Comparison of ENCODE assay signal across 9 mouse cellular contexts in genomic region chr5:36293109-36293900, GRCm38 (mm10).
DNase-seq lines count a peak whose midpoint lies in the region; ATAC-seq and TF ChIP-seq lines count a peak whose summit lies in the region.
"Had no signal": no experiment of that assay in that cellular context is flagged by ENCODE, and none has a peak within 500 bp of the region (broad histone marks: within the 10 kb centered on the region; RNA-seq: fewer than 3 reads in every experiment).

No protein-coding gene starts in this region.

- no peak overlapping the region for H3K4me3 ChIP-seq in embryonic facial prominence, embryonic 10.5 days
- H3K4me3 ChIP-seq in lung, embryonic 14.5 days (ENCODE audit: low read depth, low read length) = no peak overlapping the region
- H3K4me3 ChIP-seq: midbrain, embryonic 13.5 days had no signal

- peak; percentile 29 for DNase-seq in adrenal gland, postnatal 10 days
- no peak for DNase-seq in adrenal gland, postnatal 25 days
- DNase-seq in embryonic facial prominence, embryonic 10.5 days (ENCODE audit: low spot score) = no peak
- peak; percentile 23 for DNase-seq in kidney, adult 9 months
- DNase-seq in lung, embryonic 14.5 days = no peak
- DNase-seq in left cerebral cortex, postnatal 25 days (ENCODE audit: low spot score in 2 of 2) = no peak
- DNase-seq in left cerebral cortex, adult 11 months (ENCODE audit: low spot score) = no peak
- no peak for DNase-seq in neural tube, embryonic 10.5 days (ENCODE audit: extremely low spot score, low spot score)

- no peaks in the 10 kb centered on the region for H3K27me3 ChIP-seq in embryonic facial prominence, embryonic 10.5 days (replicated peaks; ENCODE audit: low read depth, poor library complexity, severe bottlenecking)
- no peaks in the 10 kb centered on the region for H3K27me3 ChIP-seq in lung, embryonic 14.5 days (ENCODE audit: insufficient read depth, low read length)
- H3K27me3 ChIP-seq: midbrain, embryonic 13.5 days had no signal

- 66% methylated on average over 11 of the region's 11 CpGs for WGBS in embryonic facial prominence, embryonic 10.5 days
- WGBS in lung, embryonic 14.5 days = 42% methylated on average over 11 of the region's 11 CpGs

- no peak for ATAC-seq in lung, embryonic 14.5 days (ENCODE audit: insufficient read depth)
- ATAC-seq: midbrain, embryonic 13.5 days had no signal

- H3K9me3 ChIP-seq in embryonic facial prominence, embryonic 10.5 days = no peaks in the 10 kb centered on the region
- H3K9me3 ChIP-seq in lung, embryonic 14.5 days (ENCODE audit: low read depth, low read length) = no peaks in the 10 kb centered on the region
- H3K9me3 ChIP-seq: midbrain, embryonic 13.5 days had no signal

- no peak for TF ChIP-seq CTCF in lung, embryonic 14.5 days (IDR thresholded peaks at IDR 0.05; ENCODE audit: low read depth)

- no peaks in the 10 kb centered on the region for H3K36me3 ChIP-seq in embryonic facial prominence, embryonic 10.5 days (replicated peaks)
- H3K36me3 ChIP-seq in lung, embryonic 14.5 days (ENCODE audit: insufficient read depth) = 0 out of 2 replicates have a peak, but pooled peaks cover 2% of the 10 kb centered on the region
- H3K36me3 ChIP-seq: midbrain, embryonic 13.5 days had no signal

- 0 out of 2 replicates have a peak overlapping the region, but pooled peaks have one; percentile 3 for H3K27ac ChIP-seq in embryonic facial prominence, embryonic 10.5 days (replicated peaks)
- H3K27ac ChIP-seq in lung, embryonic 14.5 days (ENCODE audit: low read depth) = peak overlapping the region; percentile 7; the same call in 1 of the 2 replicates
- H3K27ac ChIP-seq: midbrain, embryonic 13.5 days had no signal

- peaks cover 27% of the 10 kb centered on the region for H3K4me1 ChIP-seq in embryonic facial prominence, embryonic 10.5 days
- H3K4me1 ChIP-seq in lung, embryonic 14.5 days (ENCODE audit: insufficient read depth) = peaks cover 17% of the 10 kb centered on the region; the same call in 1 of the 2 replicates

- H3K9ac ChIP-seq in lung, embryonic 14.5 days = no peak overlapping the region
- H3K9ac ChIP-seq: midbrain, embryonic 13.5 days had no signal

- intact Hi-C loops in left cerebral cortex, postnatal 25 days (cut with DNase I) = loop anchor here (5.0 kb wide), 1 partner anchor 104 kb away; the partner anchor contains the start of gene Sorcs2

- H3K4me2 ChIP-seq in lung, embryonic 14.5 days = no peak overlapping the region
- H3K4me2 ChIP-seq: midbrain, embryonic 13.5 days had no signal

Comparison
In these comparisons a context has a peak if more than half of its experiments do, and no peak if none do; other contexts are left out.
1. DNase-seq: peak in adrenal gland, postnatal 10 days (single experiment) and kidney, adult 9 months (single experiment); none in adrenal gland, postnatal 25 days (single experiment), embryonic facial prominence, embryonic 10.5 days (single experiment), lung, embryonic 14.5 days (single experiment), left cerebral cortex, postnatal 25 days (0 of 2), left cerebral cortex, adult 11 months (single experiment) and neural tube, embryonic 10.5 days (single experiment).